Mouse (Mus musculus): Measurements from ENCODE around the gene Pde4c. TPM values are rescaled to one million over a fixed set of nuclear protein-coding genes. Genes with fewer than 3 reads are reported as not detected.
A peak's percentile ranks its signal among the peaks of the same experiment; 100 is the strongest.

Gene Pde4c
- polyA plus RNA-seq, 1 experiment: 0.10 TPM

GRCm38 (mm10) chr8:70696019-70696885, 27.3 kb upstream of the Pde4c start:
- Histone ChIP-seq H3K4me2 (ENCODE audit: low read depth) (peak overlapping the region; percentile 14), H3K79me2 (ENCODE audit: control insufficient read depth, insufficient read depth) (peaks cover 16% of the 10 kb centered on the region), H3K4me3 (no peak overlapping the region), H3K36me3 (ENCODE audit: control insufficient read depth, insufficient read depth) (no peaks in the 10 kb centered on the region), H3K27me3 (ENCODE audit: control insufficient read depth, insufficient read depth, insufficient read length) (no peaks in the 10 kb centered on the region), H3ac (ENCODE audit: control insufficient read depth, insufficient read length) (no peak overlapping the region)
- TF ChIP-seq POLR2AphosphoS2 (IDR thresholded peaks at IDR 0.05; ENCODE audit: insufficient read length, low read depth): no peak
- TF ChIP-seq REST (IDR thresholded peaks at IDR 0.05; ENCODE audit: insufficient read depth, insufficient read length): no peak
- TF ChIP-seq E2F4 (IDR thresholded peaks at IDR 0.05; ENCODE audit: insufficient read depth): no peak
- TF ChIP-seq MAX (IDR thresholded peaks at IDR 0.05; ENCODE audit: low read depth): no peak
- TF ChIP-seq CEBPB (IDR thresholded peaks at IDR 0.05; ENCODE audit: insufficient read depth, poor library complexity, severe bottlenecking): no peak
- no peak for TF ChIP-seq USF1 (IDR thresholded peaks at IDR 0.05; ENCODE audit: low read depth)
- TF ChIP-seq MYOD1 (IDR thresholded peaks at IDR 0.05; ENCODE audit: control insufficient read depth in 1 of 3, insufficient read length in 2 of 3, low read depth in 2 of 3): no peak
- TF ChIP-seq SRF (IDR thresholded peaks at IDR 0.05; ENCODE audit: control insufficient read depth, insufficient read length, low read depth): no peak
- TF ChIP-seq TCF12 (IDR thresholded peaks at IDR 0.05; ENCODE audit: insufficient read depth, poor library complexity, severe bottlenecking): no peak
- TF ChIP-seq MYOG (IDR thresholded peaks at IDR 0.05; ENCODE audit: control insufficient read depth in 1 of 3, insufficient read depth in 1 of 3, insufficient read length in 2 of 3, low read depth in 2 of 3): no peak
- TF ChIP-seq POLR2A (IDR thresholded peaks at IDR 0.05; ENCODE audit: insufficient read length, low read depth): no peak
- no peak for TF ChIP-seq TCF3 (IDR thresholded peaks at IDR 0.05; ENCODE audit: insufficient read length, low read depth)

DNA sequence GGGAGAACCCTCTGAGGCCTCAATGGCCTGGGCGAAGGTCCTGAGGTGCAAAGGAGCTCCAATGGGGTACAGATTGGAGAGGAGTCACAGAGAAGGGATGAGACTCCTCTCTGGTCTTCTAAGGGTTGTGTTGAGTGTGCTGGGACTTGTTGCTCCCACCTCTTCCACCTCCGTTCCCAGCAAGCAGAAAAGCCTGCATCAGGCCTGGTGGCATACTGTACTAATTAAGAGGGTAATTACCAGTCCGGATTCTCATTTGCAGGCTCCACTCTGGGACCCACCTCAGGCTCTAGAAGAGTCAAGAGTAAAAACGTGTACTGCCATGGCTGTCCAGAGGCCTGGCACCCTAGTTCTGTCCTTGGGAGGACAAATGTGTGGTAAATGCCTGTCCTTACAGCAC, 26.6 kb upstream of the Pde4c start:
- no peaks in the 10 kb centered on the region for H3K36me3 ChIP-seq (ENCODE audit: control insufficient read depth, insufficient read depth)
- peaks cover 20% of the 10 kb centered on the region for H3K79me2 ChIP-seq (ENCODE audit: control insufficient read depth, insufficient read depth)
- TF ChIP-seq TCF12 (IDR thresholded peaks at IDR 0.05; ENCODE audit: insufficient read depth, poor library complexity, severe bottlenecking) (no peak), POLR2AphosphoS2 (IDR thresholded peaks at IDR 0.05; ENCODE audit: insufficient read length, low read depth) (no peak), E2F4 (IDR thresholded peaks at IDR 0.05; ENCODE audit: insufficient read depth) (no peak), REST (IDR thresholded peaks at IDR 0.05; ENCODE audit: insufficient read depth, insufficient read length) (no peak), SRF (IDR thresholded peaks at IDR 0.05; ENCODE audit: control insufficient read depth, insufficient read length, low read depth) (no peak)
- H3K4me2 ChIP-seq (ENCODE audit: low read depth): peak overlapping the region; percentile 6
- H3ac ChIP-seq (ENCODE audit: control insufficient read depth, insufficient read length): no peak overlapping the region
- no peak overlapping the region for H3K4me3 ChIP-seq
- H3K27me3 ChIP-seq (ENCODE audit: control insufficient read depth, insufficient read depth, insufficient read length): no peaks in the 10 kb centered on the region

DNA sequence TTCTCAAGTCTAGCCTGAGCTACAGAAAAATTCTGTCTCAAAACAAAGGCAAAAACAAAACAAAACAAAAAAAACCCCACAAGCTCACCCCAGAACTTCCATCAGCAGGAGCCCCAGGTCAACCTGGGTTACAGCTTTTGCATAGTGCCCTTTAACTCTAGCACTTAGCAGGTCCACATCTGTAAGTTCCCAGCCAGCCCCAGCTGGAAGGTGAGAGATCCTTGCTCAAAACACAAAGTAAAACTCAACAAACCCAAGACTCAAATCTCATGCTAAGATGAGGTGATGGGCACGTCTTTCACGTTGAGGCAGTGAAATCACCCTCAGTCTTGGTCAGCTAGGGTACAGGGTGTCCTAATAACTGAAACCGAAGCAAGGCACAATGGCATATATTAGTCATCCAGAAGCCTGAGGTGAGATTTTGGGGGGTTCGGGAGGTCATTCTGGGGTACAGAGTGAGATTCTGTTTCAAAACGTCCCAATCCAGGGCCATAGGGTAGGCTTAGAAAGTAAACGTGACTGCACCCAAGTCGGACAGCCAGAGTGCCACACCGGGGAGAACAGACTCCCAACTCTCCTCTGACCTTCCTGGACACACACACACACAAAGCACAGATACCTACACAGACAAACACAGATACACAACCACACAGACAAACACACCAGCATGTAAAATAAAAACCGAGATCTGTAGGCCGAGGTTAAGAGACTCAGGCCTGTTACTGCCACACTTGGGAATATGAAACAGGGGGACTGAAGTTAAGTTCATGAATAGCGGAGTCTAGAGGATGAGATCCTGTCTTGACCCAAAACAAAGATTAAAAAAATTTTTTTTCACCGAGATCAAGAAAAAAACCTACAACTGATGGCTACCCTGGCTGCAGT, 25.9 kb upstream of the Pde4c start:
- Histone ChIP-seq H3K79me2 (ENCODE audit: control insufficient read depth, insufficient read depth) (peaks cover 20% of the 10 kb centered on the region), H3K36me3 (ENCODE audit: control insufficient read depth, insufficient read depth) (no peaks in the 10 kb centered on the region), H3K4me2 (ENCODE audit: low read depth) (peak overlapping the region; percentile 83), H3K27me3 (ENCODE audit: control insufficient read depth, insufficient read depth, insufficient read length) (no peaks in the 10 kb centered on the region), H3ac (ENCODE audit: control insufficient read depth, insufficient read length) (peak overlapping the region; percentile 68), H3K4me3 (peak overlapping the region; percentile 94)
- TF ChIP-seq MYOG (IDR thresholded peaks at IDR 0.05; ENCODE audit: control insufficient read depth in 1 of 3, insufficient read depth in 1 of 3, insufficient read length in 2 of 3, low read depth in 2 of 3): no peak
- no peak for TF ChIP-seq MAX (IDR thresholded peaks at IDR 0.05; ENCODE audit: low read depth)
- no peak for TF ChIP-seq TCF12 (IDR thresholded peaks at IDR 0.05; ENCODE audit: insufficient read depth, poor library complexity, severe bottlenecking)
- TF ChIP-seq E2F4 (IDR thresholded peaks at IDR 0.05; ENCODE audit: insufficient read depth): no peak
- TF ChIP-seq POLR2AphosphoS2 (IDR thresholded peaks at IDR 0.05; ENCODE audit: insufficient read length, low read depth): no peak
- TF ChIP-seq SRF (IDR thresholded peaks at IDR 0.05; ENCODE audit: control insufficient read depth, insufficient read length, low read depth): no peak
- no peak for TF ChIP-seq CEBPB (IDR thresholded peaks at IDR 0.05; ENCODE audit: insufficient read depth, poor library complexity, severe bottlenecking)
- no peak for TF ChIP-seq REST (IDR thresholded peaks at IDR 0.05; ENCODE audit: insufficient read depth, insufficient read length)
- no peak for TF ChIP-seq MYOD1 (IDR thresholded peaks at IDR 0.05; ENCODE audit: control insufficient read depth in 1 of 3, insufficient read length in 2 of 3, low read depth in 2 of 3)
- TF ChIP-seq USF1 (IDR thresholded peaks at IDR 0.05; ENCODE audit: low read depth): no peak
- TF ChIP-seq POLR2A (IDR thresholded peaks at IDR 0.05; ENCODE audit: insufficient read length, low read depth): no peak
- TF ChIP-seq TCF3 (IDR thresholded peaks at IDR 0.05; ENCODE audit: insufficient read length, low read depth): no peak

DNA sequence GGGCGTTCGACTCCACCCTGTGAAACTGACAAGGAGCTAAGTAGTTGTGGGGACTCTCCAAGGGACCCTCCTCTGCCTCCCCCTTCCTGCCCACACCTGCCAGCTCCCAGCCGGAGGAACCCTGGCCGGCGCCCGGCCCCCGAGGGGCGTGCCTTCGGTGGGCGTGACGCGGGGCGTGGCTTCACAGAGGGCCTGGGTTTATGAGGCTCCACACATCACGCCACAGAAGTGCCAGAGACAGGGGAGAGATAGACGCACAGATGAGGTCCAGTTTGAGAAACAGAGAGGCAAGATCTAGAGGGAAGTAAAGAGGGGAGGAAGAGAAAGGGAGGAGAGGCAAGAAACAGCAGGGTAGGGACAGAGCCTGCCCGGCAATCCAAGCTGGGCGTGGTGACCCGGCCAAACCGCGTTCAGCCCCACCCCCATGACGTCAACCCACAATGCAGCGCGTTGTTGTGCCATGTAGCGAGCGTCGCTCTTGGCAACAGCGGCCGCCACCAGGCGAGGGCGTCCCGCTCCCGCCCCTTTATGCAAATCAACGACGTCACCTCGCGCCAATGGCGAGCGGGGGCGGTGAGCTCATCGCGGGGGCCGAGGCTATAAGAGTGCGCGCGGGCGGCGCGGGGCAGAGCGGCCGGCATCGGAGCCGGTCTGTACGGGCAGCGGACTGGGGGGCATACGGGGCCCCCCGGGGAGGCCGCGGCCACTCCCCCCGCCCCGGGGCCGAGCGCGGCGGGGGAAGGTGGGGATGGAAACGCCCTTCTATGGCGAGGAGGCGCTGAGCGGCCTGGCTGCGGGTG, 25.0 kb upstream of the Pde4c start, which contains the start of gene Jund:
Gene Jund, plus strand, starts transcription at position 640 of the 800 bp plus-strand sequence.
- TF ChIP-seq TCF12 (IDR thresholded peaks at IDR 0.05; ENCODE audit: insufficient read depth, poor library complexity, severe bottlenecking): no peak
- peak; percentile 94 for TF ChIP-seq POLR2A (IDR thresholded peaks at IDR 0.05; ENCODE audit: insufficient read length, low read depth)
- TF ChIP-seq MYOG (IDR thresholded peaks at IDR 0.05; ENCODE audit: control insufficient read depth in 1 of 3, insufficient read depth in 1 of 3, insufficient read length in 2 of 3, low read depth in 2 of 3): peak in 2 of 3 experiments; percentile 43 to 70
- no peak for TF ChIP-seq USF1 (IDR thresholded peaks at IDR 0.05; ENCODE audit: low read depth)
- TF ChIP-seq MAX (IDR thresholded peaks at IDR 0.05; ENCODE audit: low read depth): no peak
- peak in 2 of 3 experiments; percentile 29 to 58 for TF ChIP-seq MYOD1 (IDR thresholded peaks at IDR 0.05; ENCODE audit: control insufficient read depth in 1 of 3, insufficient read length in 2 of 3, low read depth in 2 of 3)
- TF ChIP-seq POLR2AphosphoS2 (IDR thresholded peaks at IDR 0.05; ENCODE audit: insufficient read length, low read depth): peak; percentile 89
- TF ChIP-seq E2F4 (IDR thresholded peaks at IDR 0.05; ENCODE audit: insufficient read depth): peak; percentile 19
- no peak for TF ChIP-seq REST (IDR thresholded peaks at IDR 0.05; ENCODE audit: insufficient read depth, insufficient read length)
- TF ChIP-seq CEBPB (IDR thresholded peaks at IDR 0.05; ENCODE audit: insufficient read depth, poor library complexity, severe bottlenecking): no peak
- peak; percentile 84 for TF ChIP-seq SRF (IDR thresholded peaks at IDR 0.05; ENCODE audit: control insufficient read depth, insufficient read length, low read depth)
- H3K27me3 ChIP-seq (ENCODE audit: control insufficient read depth, insufficient read depth, insufficient read length): no peaks in the 10 kb centered on the region

More for the DNA sequence above, 25.0 kb upstream of the Pde4c start, which contains the start of gene Jund:
- peak within 1 kb of the TSS; percentile 94 for H3K4me3 ChIP-seq
- H3K79me2 ChIP-seq (ENCODE audit: control insufficient read depth, insufficient read depth): peaks cover 20% of the 10 kb centered on the region
- peak within 1 kb of the TSS; percentile 68 for H3ac ChIP-seq (ENCODE audit: control insufficient read depth, insufficient read length)
- H3K4me2 ChIP-seq (ENCODE audit: low read depth): peak within 1 kb of the TSS; percentile 83
- H3K36me3 ChIP-seq (ENCODE audit: control insufficient read depth, insufficient read depth): no peaks in the 10 kb centered on the region

Measured in myocyte (in vitro differentiated cells).